ENCODE assay signal across 8 mouse cellular contexts in the genomic region with DNA sequence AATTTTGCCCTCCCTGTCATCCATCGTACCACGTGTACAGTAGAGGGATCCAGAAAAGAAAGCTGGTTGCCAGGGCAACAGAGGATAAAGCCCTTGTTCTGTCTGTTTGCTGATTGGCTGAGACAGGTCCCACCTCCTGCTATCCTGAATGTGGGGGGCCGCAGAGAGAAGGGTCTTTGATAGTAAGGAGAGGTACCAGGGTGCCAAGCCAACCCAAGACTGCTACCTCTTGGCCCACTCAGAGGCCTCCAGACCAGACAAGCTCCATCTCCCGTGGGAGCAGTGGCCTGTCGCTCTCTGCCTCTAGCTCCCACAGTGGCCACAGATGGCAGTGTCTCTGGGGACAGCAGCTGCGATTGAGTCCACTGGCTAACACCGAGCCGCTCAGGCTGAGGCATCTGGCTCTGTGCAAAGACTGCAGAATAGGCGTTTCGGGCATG. TPM values are rescaled to one million over a fixed set of nuclear protein-coding genes. Genes with fewer than 3 reads are reported as not detected.
DNase-seq lines count a peak whose midpoint lies in the region; ATAC-seq lines count a peak whose summit lies in the region.

No protein-coding gene starts in this region.

- H3K27me3 ChIP-seq in limb, embryonic 12.5 days, result peaks cover 12% of the 10 kb centered on the region
- peaks cover 24% of the 10 kb centered on the region for H3K27me3 ChIP-seq in limb, embryonic 10.5 days (ENCODE audit: low read depth, poor library complexity, severe bottlenecking)
- no peaks in the 10 kb centered on the region for H3K27me3 ChIP-seq in forebrain, embryonic 15.5 days
- no peaks in the 10 kb centered on the region for H3K27me3 ChIP-seq in neural tube, embryonic 15.5 days (replicated peaks)

- H3K9me3 ChIP-seq in limb, embryonic 12.5 days, result no peaks in the 10 kb centered on the region
- no peaks in the 10 kb centered on the region for H3K9me3 ChIP-seq in limb, embryonic 10.5 days (replicated peaks)
- H3K9me3 ChIP-seq in forebrain, embryonic 15.5 days, result peaks cover 4% of the 10 kb centered on the region; the same call in 1 of the 2 replicates
- no peaks in the 10 kb centered on the region for H3K9me3 ChIP-seq in neural tube, embryonic 15.5 days (replicated peaks)

- H3K4me2 ChIP-seq in limb, embryonic 12.5 days, result peak overlapping the region; percentile 27
- H3K4me2 ChIP-seq in forebrain, embryonic 15.5 days (replicated peaks), result peak overlapping the region; percentile 66
- peak overlapping the region; percentile 67 for H3K4me2 ChIP-seq in neural tube, embryonic 15.5 days

- peaks cover 7% of the 10 kb centered on the region; the same call in 1 of the 2 replicates for H3K4me1 ChIP-seq in limb, embryonic 12.5 days (replicated peaks)
- peaks cover 8% of the 10 kb centered on the region for H3K4me1 ChIP-seq in limb, embryonic 10.5 days
- peaks cover 29% of the 10 kb centered on the region for H3K4me1 ChIP-seq in forebrain, embryonic 15.5 days
- peaks cover 28% of the 10 kb centered on the region for H3K4me1 ChIP-seq in neural tube, embryonic 15.5 days

- H3K4me3 ChIP-seq in limb, embryonic 12.5 days (replicated peaks), result 0 out of 2 replicates have a peak overlapping the region, but pooled peaks have one; percentile 4
- H3K4me3 ChIP-seq in limb, embryonic 10.5 days, result no peak overlapping the region
- H3K4me3 ChIP-seq in forebrain, embryonic 15.5 days, result peak overlapping the region; percentile 50
- H3K4me3 ChIP-seq in neural tube, embryonic 15.5 days (replicated peaks), result peak overlapping the region; percentile 50

- H3K36me3 ChIP-seq in limb, embryonic 12.5 days, result no peaks in the 10 kb centered on the region
- no peaks in the 10 kb centered on the region for H3K36me3 ChIP-seq in limb, embryonic 10.5 days
- H3K36me3 ChIP-seq in forebrain, embryonic 15.5 days, result 0 out of 2 replicates have a peak, but pooled peaks cover 4% of the 10 kb centered on the region
- H3K36me3 ChIP-seq in neural tube, embryonic 15.5 days, result 0 out of 2 replicates have a peak, but pooled peaks cover 3% of the 10 kb centered on the region

- no peak overlapping the region for H3K27ac ChIP-seq in limb, embryonic 12.5 days
- H3K27ac ChIP-seq in limb, embryonic 10.5 days, result no peak overlapping the region
- H3K27ac ChIP-seq in forebrain, embryonic 15.5 days (replicated peaks), result peak overlapping the region; percentile 89
- peak overlapping the region; percentile 84 for H3K27ac ChIP-seq in neural tube, embryonic 15.5 days (replicated peaks)

- no peak for DNase-seq in limb, embryonic 10.5 days (ENCODE audit: low spot score)
- peak; percentile 90 for DNase-seq in left cerebral cortex, adult 11 months (ENCODE audit: low spot score)
- DNase-seq in lung, postnatal 36 days, result no peak
- DNase-seq in kidney, postnatal 25 days, result no peak
- DNase-seq in lung, postnatal 14 days, result no peak

- WGBS in limb, embryonic 12.5 days, result 27% methylated on average over 10 of the region's 10 CpGs
- WGBS in limb, embryonic 10.5 days, result 35% methylated on average over 10 of the region's 10 CpGs
- 5% methylated on average over 10 of the region's 10 CpGs for WGBS in forebrain, embryonic 15.5 days
- WGBS in neural tube, embryonic 15.5 days, result 4% methylated on average over 10 of the region's 10 CpGs

- ATAC-seq in limb, embryonic 12.5 days (ENCODE audit: insufficient number of reproducible peaks, insufficient read depth, low FRiP score, low TSS enrichment, low read depth), result no peak
- peak; percentile 95 for ATAC-seq in forebrain, embryonic 15.5 days (replicated peaks)
- peak; percentile 95 for ATAC-seq in neural tube, embryonic 15.5 days (ENCODE audit: low FRiP score)

- no peak overlapping the region; the same call in 1 of the 2 replicates for H3K9ac ChIP-seq in limb, embryonic 12.5 days (replicated peaks)
- H3K9ac ChIP-seq in forebrain, embryonic 15.5 days (replicated peaks), result peak overlapping the region; percentile 58
- H3K9ac ChIP-seq in neural tube, embryonic 15.5 days (replicated peaks), result peak overlapping the region; percentile 61

RNA-seq across cellular contexts. Expression of gene 1500009C09Rik, which starts 3.8 kb away (rescaled TPM):
- polyA plus RNA-seq in limb, embryonic 12.5 days (2016; fragmentation: Nextera tagmentation; extraction: Ambion mirVana), result not detected in 2 replicates
- polyA plus RNA-seq in limb, embryonic 10.5 days (2016; fragmentation: Nextera tagmentation; extraction: Ambion mirVana), result not detected in 2 replicates
- 13.5 and 14.7 TPM in 2 replicates for polyA plus RNA-seq in forebrain, embryonic 15.5 days (2015; fragmentation: Nextera tagmentation; extraction: Ambion mirVana)
- polyA plus RNA-seq in neural tube, embryonic 15.5 days (2015; fragmentation: Nextera tagmentation; extraction: Ambion mirVana), result 13.0 and 18.4 TPM in 2 replicates

RNA-seq across cellular contexts. Expression of gene Cenpm, which starts 11.4 kb away (rescaled TPM):
- polyA plus RNA-seq in limb, embryonic 12.5 days (2016; fragmentation: Nextera tagmentation; extraction: Ambion mirVana), result 75.5 and 75.7 TPM in 2 replicates
- polyA plus RNA-seq in limb, embryonic 10.5 days (2016; fragmentation: Nextera tagmentation; extraction: Ambion mirVana), result 83.9 and 86.0 TPM in 2 replicates
- 38.9 and 45.6 TPM in 2 replicates for polyA plus RNA-seq in forebrain, embryonic 15.5 days (2015; fragmentation: Nextera tagmentation; extraction: Ambion mirVana)
- polyA plus RNA-seq in neural tube, embryonic 15.5 days (2015; fragmentation: Nextera tagmentation; extraction: Ambion mirVana), result 17.8 and 23.4 TPM in 2 replicates

RNA-seq across cellular contexts. Expression of gene Sept3, which starts 18.7 kb away (rescaled TPM):
- polyA plus RNA-seq in limb, embryonic 12.5 days (2016; fragmentation: Nextera tagmentation; extraction: Ambion mirVana), result 45.5 and 46.3 TPM in 2 replicates
- 32.9 and 41.5 TPM in 2 replicates for polyA plus RNA-seq in limb, embryonic 10.5 days (2016; fragmentation: Nextera tagmentation; extraction: Ambion mirVana)
- polyA plus RNA-seq in forebrain, embryonic 15.5 days (2015; fragmentation: Nextera tagmentation; extraction: Ambion mirVana), result 450 and 460 TPM in 2 replicates
- polyA plus RNA-seq in neural tube, embryonic 15.5 days (2015; fragmentation: Nextera tagmentation; extraction: Ambion mirVana), result 338 and 367 TPM in 2 replicates

RNA-seq across cellular contexts. Expression of gene Tnfrsf13c, which starts 31.8 kb away (rescaled TPM):
- 0.10 TPM in 1 of 2 replicates, not detected in the other for polyA plus RNA-seq in limb, embryonic 12.5 days (2016; fragmentation: Nextera tagmentation; extraction: Ambion mirVana)
- 0.15 and 0.33 TPM in 2 replicates for polyA plus RNA-seq in limb, embryonic 10.5 days (2016; fragmentation: Nextera tagmentation; extraction: Ambion mirVana)
- polyA plus RNA-seq in forebrain, embryonic 15.5 days (2015; fragmentation: Nextera tagmentation; extraction: Ambion mirVana), result 0.11 and 0.37 TPM in 2 replicates
- 0.66 and 0.90 TPM in 2 replicates for polyA plus RNA-seq in neural tube, embryonic 15.5 days (2015; fragmentation: Nextera tagmentation; extraction: Ambion mirVana)

RNA-seq across cellular contexts. Expression of gene Wbp2nl, which starts 42.8 kb away (rescaled TPM):
- not detected in 2 replicates for polyA plus RNA-seq in limb, embryonic 12.5 days (2016; fragmentation: Nextera tagmentation; extraction: Ambion mirVana)
- 0.16 and 0.38 TPM in 2 replicates for polyA plus RNA-seq in limb, embryonic 10.5 days (2016; fragmentation: Nextera tagmentation; extraction: Ambion mirVana)
- polyA plus RNA-seq in forebrain, embryonic 15.5 days (2015; fragmentation: Nextera tagmentation; extraction: Ambion mirVana), result 0.15 TPM in 1 of 2 replicates, not detected in the other
- polyA plus RNA-seq in neural tube, embryonic 15.5 days (2015; fragmentation: Nextera tagmentation; extraction: Ambion mirVana), result 0.10 and 0.13 TPM in 2 replicates

Comparison
In these comparisons a context has a peak if more than half of its experiments do, and no peak if none do; other contexts are left out.
1. H3K27ac ChIP-seq: peak in forebrain, embryonic 15.5 days (single experiment) and neural tube, embryonic 15.5 days (single experiment); none in limb, embryonic 12.5 days (single experiment) and limb, embryonic 10.5 days (single experiment).
2. RNA of gene 1500009C09Rik, which starts 3.8 kb away (polyA plus RNA-seq): 13.0 to 18.4 TPM in neural tube, embryonic 15.5 days and 13.5 to 14.7 TPM in forebrain, embryonic 15.5 days; not detected in limb, embryonic 12.5 days and not detected in limb, embryonic 10.5 days; every median in the first group is over 10 times any median in the second.
3. Peak in every context shown above with its lines, with median percentiles within 50 percentile points of each other: H3K4me2 ChIP-seq.